Mouse (Mus musculus): ENCODE measurements around the gene Plin1. TPM values are rescaled to one million over a fixed set of nuclear protein-coding genes. Genes with fewer than 3 reads are reported as not detected.

The Plin1 gene
- polyA plus RNA-seq, 2 experiments, result not detected

DNA sequence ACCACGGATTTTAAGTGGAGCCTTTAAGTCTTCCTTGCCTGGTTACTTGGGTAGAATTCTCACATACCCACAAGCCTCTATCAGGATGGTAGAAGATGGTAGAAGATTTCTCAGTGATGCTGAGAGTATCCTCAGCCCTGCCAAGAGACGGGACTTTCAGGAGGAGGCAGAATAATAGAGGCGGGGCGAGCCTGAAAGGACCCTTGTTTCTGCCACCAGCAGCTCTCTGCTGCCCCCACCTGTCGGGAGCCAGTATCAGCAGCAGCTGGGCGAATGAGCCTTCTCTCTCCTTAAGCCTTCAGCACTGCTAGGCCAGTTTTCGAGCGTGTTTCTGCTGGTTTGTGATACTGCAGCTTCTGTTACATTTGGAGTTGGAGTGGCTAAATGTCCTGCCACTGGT lies 3.5 kb downstream of the Plin1 start:
- Histone ChIP-seq H3K9me3 (ENCODE audit: control insufficient read depth, low read length) (no peaks in the 10 kb centered on the region), H3K4me1 (replicated peaks; ENCODE audit: control insufficient read depth in 2 of 2, insufficient read depth in 2 of 2, low read length in 1 of 2) (no peaks in the 10 kb centered on the region), H3K4me3 (ENCODE audit: insufficient read depth in 1 of 2, low read depth in 2 of 2, low read length in 2 of 2) (no peak overlapping the region), H3K36me3 (replicated peaks; ENCODE audit: control insufficient read depth, insufficient read depth, low read depth) (no peaks in the 10 kb centered on the region), H3K27ac (no peak overlapping the region), H3K4me2 (ENCODE audit: low read depth) (no peak overlapping the region), H3K27me3 (ENCODE audit: control insufficient read depth, insufficient read depth, low read length) (no peaks in the 10 kb centered on the region), H3K9ac (replicated peaks) (no peak overlapping the region)
- DNase-seq (ENCODE audit: low read depth in 3 of 3, low spot score in 3 of 3), result peak in 1 of 3 experiments; percentile 27
- 8% methylated on average over 8 of the region's 8 CpGs for WGBS (ENCODE audit: insufficient replicate concordance)
- TF ChIP-seq EP300 (IDR thresholded peaks at IDR 0.05; ENCODE audit: low read depth) (no peak), CTCF (IDR thresholded peaks at IDR 0.05; ENCODE audit: low read depth) (peak; percentile 89)
- no peak for ATAC-seq (ENCODE audit: insufficient read depth)

DNA sequence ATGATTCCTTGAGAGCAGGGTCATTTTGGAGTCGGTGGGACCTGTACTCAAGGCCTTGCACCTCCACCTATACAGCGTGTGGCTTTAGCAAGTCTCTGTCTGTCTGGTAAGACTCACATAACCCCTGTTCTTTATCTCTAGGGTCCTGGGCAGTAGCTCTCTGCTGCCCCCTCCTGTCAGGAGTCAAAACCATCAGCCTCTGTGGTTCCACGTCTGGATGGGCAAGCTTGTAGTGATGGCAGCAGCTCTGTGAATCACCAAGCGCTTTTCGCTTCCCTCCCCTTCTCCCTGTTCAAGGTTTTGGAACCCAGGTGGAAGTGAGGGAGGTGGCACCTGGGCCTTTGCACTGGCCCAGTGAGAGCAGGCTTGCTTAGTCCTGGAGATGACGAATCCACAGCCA lies 4.5 kb downstream of the Plin1 start:
- TF ChIP-seq EP300 (IDR thresholded peaks at IDR 0.05; ENCODE audit: low read depth), result no peak
- peak; percentile 91 for TF ChIP-seq CTCF (IDR thresholded peaks at IDR 0.05; ENCODE audit: low read depth)
- Histone ChIP-seq H3K9me3 (ENCODE audit: control insufficient read depth, low read length) (no peaks in the 10 kb centered on the region), H3K36me3 (replicated peaks; ENCODE audit: control insufficient read depth, insufficient read depth, low read depth) (no peaks in the 10 kb centered on the region), H3K4me1 (replicated peaks; ENCODE audit: control insufficient read depth in 2 of 2, insufficient read depth in 2 of 2, low read length in 1 of 2) (no peaks in the 10 kb centered on the region), H3K27me3 (ENCODE audit: control insufficient read depth, insufficient read depth, low read length) (no peaks in the 10 kb centered on the region; the same call in 1 of the 2 replicates), H3K4me3 (ENCODE audit: insufficient read depth in 1 of 2, low read depth in 2 of 2, low read length in 2 of 2) (no peak overlapping the region), H3K4me2 (ENCODE audit: low read depth) (no peak overlapping the region), H3K27ac (no peak overlapping the region), H3K9ac (replicated peaks) (no peak overlapping the region)
- peak; percentile 34 to 44 (median 38) for DNase-seq (ENCODE audit: low read depth in 3 of 3, low spot score in 3 of 3)
- ATAC-seq (ENCODE audit: insufficient read depth), result no peak
- 15% methylated on average over 6 of the region's 6 CpGs for WGBS (ENCODE audit: insufficient replicate concordance)

GRCm38 (mm10) chr7:79727091-79727490 lies 5.6 kb downstream of the Plin1 start:
- no peak for ATAC-seq (ENCODE audit: insufficient read depth)
- Histone ChIP-seq H3K9ac (replicated peaks) (no peak overlapping the region), H3K4me1 (replicated peaks; ENCODE audit: control insufficient read depth in 2 of 2, insufficient read depth in 2 of 2, low read length in 1 of 2) (no peaks in the 10 kb centered on the region), H3K4me3 (ENCODE audit: insufficient read depth in 1 of 2, low read depth in 2 of 2, low read length in 2 of 2) (no peak overlapping the region), H3K27ac (no peak overlapping the region), H3K27me3 (ENCODE audit: control insufficient read depth, insufficient read depth, low read length) (no peaks in the 10 kb centered on the region; the same call in 1 of the 2 replicates), H3K4me2 (ENCODE audit: low read depth) (no peak overlapping the region), H3K36me3 (replicated peaks; ENCODE audit: control insufficient read depth, insufficient read depth, low read depth) (no peaks in the 10 kb centered on the region), H3K9me3 (ENCODE audit: control insufficient read depth, low read length) (no peaks in the 10 kb centered on the region)
- WGBS (ENCODE audit: insufficient replicate concordance), result 9% methylated on average over 2 of the region's 2 CpGs
- DNase-seq (ENCODE audit: low read depth in 3 of 3, low spot score in 3 of 3), result peak in 1 of 3 experiments; percentile 28
- TF ChIP-seq EP300 (IDR thresholded peaks at IDR 0.05; ENCODE audit: low read depth) (no peak), CTCF (IDR thresholded peaks at IDR 0.05; ENCODE audit: low read depth) (peak; percentile 85)

DNA sequence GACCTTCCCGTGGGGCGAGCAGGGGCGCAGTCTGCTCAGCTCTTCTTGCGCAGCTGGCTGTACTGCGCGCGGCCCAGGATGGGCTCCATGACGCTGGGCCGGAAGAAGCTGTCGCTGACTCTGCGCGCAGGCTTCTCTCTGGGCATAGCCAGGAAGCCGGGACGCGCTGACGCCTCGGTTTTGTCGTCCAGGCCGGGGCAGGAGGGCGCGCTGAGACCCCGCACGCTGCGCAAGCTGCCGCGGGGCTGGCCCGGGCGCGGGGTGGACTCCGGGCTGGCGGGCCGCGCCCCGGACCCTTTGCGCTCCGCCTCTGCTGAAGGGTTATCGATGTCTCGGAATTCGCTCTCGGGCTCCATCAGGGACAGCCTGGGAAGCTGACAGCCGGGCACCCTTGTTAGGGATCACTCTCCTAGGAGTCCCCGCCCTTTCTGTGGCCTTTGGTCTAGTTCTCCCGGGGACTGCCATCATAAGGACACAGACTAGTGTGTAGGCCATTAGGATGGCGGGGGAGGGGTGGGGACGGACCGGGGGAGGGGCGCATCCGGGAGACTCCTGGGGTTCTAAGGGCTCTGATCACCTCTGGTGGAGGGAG lies 11.2 kb downstream of the Plin1 start:
- no peak overlapping the region for H3K9ac ChIP-seq (replicated peaks)
- peak overlapping the region; percentile 52 for H3K4me2 ChIP-seq (ENCODE audit: low read depth)
- ATAC-seq (ENCODE audit: insufficient read depth) (0 out of 2 replicates have a peak, but pooled peaks have one; percentile 23), DNase-seq (ENCODE audit: low read depth in 3 of 3, low spot score in 3 of 3) (no peak)
- H3K27ac ChIP-seq, result no peak overlapping the region
- under 1% methylated on average over 44 of the region's 48 CpGs for WGBS (ENCODE audit: insufficient replicate concordance)
- H3K4me1 ChIP-seq (replicated peaks; ENCODE audit: control insufficient read depth in 2 of 2, insufficient read depth in 2 of 2, low read length in 1 of 2), result no peaks in the 10 kb centered on the region
- peaks cover 11% of the 10 kb centered on the region for H3K27me3 ChIP-seq (ENCODE audit: control insufficient read depth, insufficient read depth, low read length)
- H3K9me3 ChIP-seq (ENCODE audit: control insufficient read depth, low read length), result no peaks in the 10 kb centered on the region
- H3K36me3 ChIP-seq (replicated peaks; ENCODE audit: control insufficient read depth, insufficient read depth, low read depth), result no peaks in the 10 kb centered on the region
- TF ChIP-seq CTCF (IDR thresholded peaks at IDR 0.05; ENCODE audit: low read depth) (no peak), EP300 (IDR thresholded peaks at IDR 0.05; ENCODE audit: low read depth) (no peak)
- peak overlapping the region; percentile 35 to 39 for H3K4me3 ChIP-seq (ENCODE audit: insufficient read depth in 1 of 2, low read depth in 2 of 2, low read length in 2 of 2)

- no peaks in the 10 kb centered on the region for H3K9me3 ChIP-seq (ENCODE audit: control insufficient read depth, low read length)
- WGBS (ENCODE audit: insufficient replicate concordance), result 1% methylated on average over 52 of the region's 55 CpGs
- H3K4me1 ChIP-seq (replicated peaks; ENCODE audit: control insufficient read depth in 2 of 2, insufficient read depth in 2 of 2, low read length in 1 of 2), result peaks cover 0 to 8% of the 10 kb centered on the region in 2 experiments; a peak in 2 of 4 replicates
- DNase-seq (ENCODE audit: low read depth in 3 of 3, low spot score in 3 of 3) (peak; percentile 31 to 42 (median 39)), ATAC-seq (ENCODE audit: insufficient read depth) (peak; percentile 84)
- TF ChIP-seq EP300 (IDR thresholded peaks at IDR 0.05; ENCODE audit: low read depth), result no peak
- no peak within 1 kb of the TSS for H3K27ac ChIP-seq
- H3K4me3 ChIP-seq (ENCODE audit: insufficient read depth in 1 of 2, low read depth in 2 of 2, low read length in 2 of 2), result peak within 1 kb of the TSS; percentile 46 to 55
- H3K9ac ChIP-seq (replicated peaks), result no peak within 1 kb of the TSS
- H3K36me3 ChIP-seq (replicated peaks; ENCODE audit: control insufficient read depth, insufficient read depth, low read depth), result no peaks in the 10 kb centered on the region
- peaks cover 9% of the 10 kb centered on the region for H3K27me3 ChIP-seq (ENCODE audit: control insufficient read depth, insufficient read depth, low read length)
- peak within 1 kb of the TSS; percentile 70 for H3K4me2 ChIP-seq (ENCODE audit: low read depth)
Measured at GRCm38 (mm10) chr7:79715187-79715981, 17.3 kb downstream of the Plin1 start, which contains the start of gene Kif7. Kif7 (minus strand) TSS chr7:79715720.
